Mouse (Mus musculus): ENCODE measurements around the gene Tbc1d30. TPM values are rescaled to one million over a fixed set of nuclear protein-coding genes. Genes with fewer than 3 reads are reported as not detected.

Tbc1d30 gene
- polyA plus RNA-seq, 1 experiment: not detected

DNA sequence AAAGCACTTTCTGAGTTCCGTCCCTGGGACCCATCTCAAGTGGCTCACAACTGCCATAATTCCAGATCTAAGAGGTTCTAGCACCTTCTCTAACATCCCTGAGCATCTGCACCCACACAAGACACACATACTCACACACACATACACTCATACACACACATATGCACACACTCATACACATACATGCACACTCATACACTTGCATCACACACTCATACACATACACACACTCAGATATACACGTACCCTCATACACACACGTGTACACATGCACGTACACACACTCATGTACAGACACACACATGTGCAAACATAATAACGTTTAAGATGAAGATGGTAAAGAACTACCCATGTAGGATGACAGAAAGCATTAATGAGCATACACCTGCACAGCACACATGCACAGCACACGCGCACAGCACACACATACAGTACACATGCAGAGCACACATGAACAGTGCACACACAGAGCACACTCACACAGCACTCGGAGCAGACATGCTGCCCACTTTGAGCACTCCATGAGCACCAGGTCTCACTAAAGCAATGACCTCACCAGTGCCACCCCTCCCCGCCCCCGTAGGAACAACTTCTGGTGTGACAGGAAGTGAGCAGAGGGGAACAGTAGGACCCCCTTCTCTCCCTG is 59.7 kb downstream of the Tbc1d30 start:
- H3K36me3 ChIP-seq (ENCODE audit: control insufficient read depth): no peaks in the 10 kb centered on the region
- H3K4me1 ChIP-seq (ENCODE audit: control insufficient read depth): no peaks in the 10 kb centered on the region
- peaks cover 3% of the 10 kb centered on the region for H3K9me3 ChIP-seq (ENCODE audit: control insufficient read depth, low read length)
- peaks cover 8% of the 10 kb centered on the region for H3K27me3 ChIP-seq (ENCODE audit: control insufficient read depth)
- no peak for TF ChIP-seq GATA1 (IDR thresholded peaks at IDR 0.05; ENCODE audit: low read length)
- no peak for TF ChIP-seq TAL1 (IDR thresholded peaks at IDR 0.05; ENCODE audit: low read length)
- H3K4me3 ChIP-seq (replicated peaks): no peak overlapping the region

DNA sequence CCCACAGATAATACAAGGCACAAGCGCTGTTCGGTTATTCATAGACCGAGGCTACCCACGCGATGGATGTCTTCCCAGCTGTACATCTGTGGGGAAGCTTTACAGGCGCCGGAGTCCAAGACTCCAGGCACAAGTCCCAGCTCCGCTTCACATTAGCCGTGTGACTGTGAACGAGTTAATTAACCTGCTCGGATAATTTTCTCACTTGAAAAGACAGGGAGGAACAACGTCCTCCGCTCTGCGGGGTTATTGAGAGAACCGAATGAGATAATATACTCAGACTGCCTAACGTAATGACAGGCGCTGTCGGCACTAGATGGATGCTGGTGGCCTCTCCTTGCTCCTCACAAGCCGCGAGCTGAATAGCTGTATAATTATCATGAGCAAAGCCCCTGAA is 60.4 kb downstream of the Tbc1d30 start:
- TF ChIP-seq GATA1 (IDR thresholded peaks at IDR 0.05; ENCODE audit: low read length): no peak
- no peak for TF ChIP-seq TAL1 (IDR thresholded peaks at IDR 0.05; ENCODE audit: low read length)

DNA sequence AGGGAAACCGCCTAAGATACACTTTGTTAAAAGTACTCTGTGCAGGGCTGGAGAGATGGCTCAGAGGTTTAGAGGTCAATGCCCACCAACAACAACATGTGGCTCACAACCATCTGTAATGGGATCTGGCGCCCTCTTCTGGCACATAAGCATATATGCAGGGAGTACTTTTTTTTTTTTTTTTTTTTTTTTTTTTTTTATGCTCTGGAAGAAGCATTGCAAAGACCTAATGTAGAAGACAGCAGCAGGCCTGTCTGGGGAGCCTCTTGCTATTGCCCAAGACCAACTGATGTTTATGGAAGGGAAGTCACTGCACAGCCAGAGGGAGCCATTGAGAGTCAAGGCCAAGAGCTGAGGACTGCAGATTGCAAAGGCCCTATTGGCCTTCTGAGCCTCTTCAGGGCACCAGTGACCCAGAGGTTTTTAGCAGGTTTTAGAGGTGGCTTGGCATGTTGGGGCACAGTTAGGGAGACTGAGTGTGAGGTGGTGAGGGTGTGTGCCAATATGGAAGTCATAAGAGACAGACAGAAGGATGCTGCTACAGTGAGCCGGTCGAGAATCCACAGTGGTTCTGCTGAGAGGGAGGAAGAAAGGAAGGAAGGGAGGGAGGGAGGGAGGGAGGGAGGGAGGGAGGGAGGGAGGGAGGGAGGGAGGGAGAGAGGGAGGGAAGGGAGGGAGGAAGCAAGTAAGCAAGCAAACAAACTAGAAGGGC is 61.0 kb downstream of the Tbc1d30 start:
- no peaks in the 10 kb centered on the region for H3K36me3 ChIP-seq (ENCODE audit: control insufficient read depth)
- H3K9me3 ChIP-seq (ENCODE audit: control insufficient read depth, low read length): peaks cover 3% of the 10 kb centered on the region
- H3K27me3 ChIP-seq (ENCODE audit: control insufficient read depth): peaks cover 8% of the 10 kb centered on the region
- H3K4me3 ChIP-seq (replicated peaks): no peak overlapping the region
- no peaks in the 10 kb centered on the region for H3K4me1 ChIP-seq (ENCODE audit: control insufficient read depth)
- TF ChIP-seq GATA1 (IDR thresholded peaks at IDR 0.05; ENCODE audit: low read length) (no peak), TAL1 (IDR thresholded peaks at IDR 0.05; ENCODE audit: low read length) (no peak)

More for the DNA sequence above, 60.4 kb downstream of the Tbc1d30 start:
- peaks cover 3% of the 10 kb centered on the region for H3K9me3 ChIP-seq (ENCODE audit: control insufficient read depth, low read length)
- H3K36me3 ChIP-seq (ENCODE audit: control insufficient read depth): no peaks in the 10 kb centered on the region
- no peak overlapping the region for H3K4me3 ChIP-seq (replicated peaks)
- H3K4me1 ChIP-seq (ENCODE audit: control insufficient read depth): no peaks in the 10 kb centered on the region
- peaks cover 8% of the 10 kb centered on the region for H3K27me3 ChIP-seq (ENCODE audit: control insufficient read depth)

DNA sequence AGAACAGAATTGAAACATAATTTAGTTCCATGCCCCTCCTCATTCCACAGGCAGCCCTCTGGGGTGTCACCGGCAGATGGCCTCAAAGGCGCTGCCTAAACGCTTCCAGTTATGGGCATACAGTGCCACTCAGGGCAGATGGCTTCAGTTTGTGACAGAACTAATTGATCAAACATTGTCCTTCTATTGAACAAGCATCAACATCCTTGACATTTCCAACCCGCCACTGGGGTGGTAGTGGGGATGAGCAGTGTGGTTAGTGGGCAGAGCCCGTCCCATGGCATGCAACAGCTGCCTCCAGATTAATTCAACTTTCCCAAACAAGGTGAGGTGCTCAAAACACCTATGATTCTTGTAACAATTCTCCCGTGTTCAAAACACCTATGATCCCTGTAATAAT is 68.2 kb downstream of the Tbc1d30 start:
- TF ChIP-seq TAL1 (IDR thresholded peaks at IDR 0.05; ENCODE audit: low read length) (no peak), GATA1 (IDR thresholded peaks at IDR 0.05; ENCODE audit: low read length) (no peak)
- Histone ChIP-seq H3K4me1 (ENCODE audit: control insufficient read depth) (no peaks in the 10 kb centered on the region), H3K36me3 (ENCODE audit: control insufficient read depth) (no peaks in the 10 kb centered on the region), H3K9me3 (ENCODE audit: control insufficient read depth, low read length) (no peaks in the 10 kb centered on the region), H3K27me3 (ENCODE audit: control insufficient read depth) (no peaks in the 10 kb centered on the region), H3K4me3 (replicated peaks) (no peak overlapping the region)

DNA sequence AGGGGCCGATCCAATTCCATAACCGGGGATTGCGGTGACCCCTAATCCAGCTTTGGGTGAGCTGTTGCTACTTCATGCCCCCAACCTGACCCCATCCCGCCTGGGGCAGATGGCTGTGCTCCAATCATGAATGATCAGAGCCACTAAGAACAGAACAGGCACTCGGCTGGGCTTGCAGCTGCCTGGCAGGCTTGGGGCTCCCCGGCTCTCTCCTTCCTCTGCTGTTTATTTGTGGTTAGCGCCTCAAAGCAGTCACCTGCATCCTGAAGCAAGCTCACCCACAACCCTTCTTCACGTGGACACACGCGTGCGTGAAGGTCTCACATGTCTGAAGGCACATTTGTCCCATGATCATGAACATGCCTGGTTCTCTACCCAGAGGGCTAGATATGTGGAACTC is 68.6 kb downstream of the Tbc1d30 start:
- Histone ChIP-seq H3K9me3 (ENCODE audit: control insufficient read depth, low read length) (no peaks in the 10 kb centered on the region), H3K36me3 (ENCODE audit: control insufficient read depth) (no peaks in the 10 kb centered on the region), H3K4me3 (replicated peaks) (no peak overlapping the region), H3K27me3 (ENCODE audit: control insufficient read depth) (no peaks in the 10 kb centered on the region), H3K4me1 (ENCODE audit: control insufficient read depth) (no peaks in the 10 kb centered on the region)
- no peak for TF ChIP-seq TAL1 (IDR thresholded peaks at IDR 0.05; ENCODE audit: low read length)
- no peak for TF ChIP-seq GATA1 (IDR thresholded peaks at IDR 0.05; ENCODE audit: low read length)

DNA sequence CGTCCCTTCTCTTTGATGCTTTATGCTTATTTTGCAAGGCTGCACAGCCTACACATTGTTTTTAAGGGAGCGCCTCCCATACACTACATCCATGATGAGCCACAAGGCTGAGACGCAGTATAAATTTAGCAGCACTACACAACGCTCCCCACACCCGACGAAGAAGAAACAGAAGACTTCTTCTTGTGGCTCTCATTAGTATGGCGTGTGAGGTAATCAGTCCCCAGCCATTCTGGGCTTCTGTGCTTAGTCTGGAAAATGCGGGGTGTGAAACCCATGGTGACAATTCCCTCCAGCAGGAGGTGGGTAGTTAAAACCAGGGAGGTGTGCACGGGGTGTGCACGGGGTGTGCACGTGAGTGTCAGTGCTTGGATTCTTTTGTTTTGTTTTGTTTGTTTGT is 70.1 kb downstream of the Tbc1d30 start:
- Histone ChIP-seq H3K9me3 (ENCODE audit: control insufficient read depth, low read length) (no peaks in the 10 kb centered on the region), H3K36me3 (ENCODE audit: control insufficient read depth) (no peaks in the 10 kb centered on the region), H3K4me3 (replicated peaks) (no peak overlapping the region), H3K4me1 (ENCODE audit: control insufficient read depth) (no peaks in the 10 kb centered on the region), H3K27me3 (ENCODE audit: control insufficient read depth) (no peaks in the 10 kb centered on the region)
- TF ChIP-seq TAL1 (IDR thresholded peaks at IDR 0.05; ENCODE audit: low read length) (no peak), GATA1 (IDR thresholded peaks at IDR 0.05; ENCODE audit: low read length) (no peak)

DNA sequence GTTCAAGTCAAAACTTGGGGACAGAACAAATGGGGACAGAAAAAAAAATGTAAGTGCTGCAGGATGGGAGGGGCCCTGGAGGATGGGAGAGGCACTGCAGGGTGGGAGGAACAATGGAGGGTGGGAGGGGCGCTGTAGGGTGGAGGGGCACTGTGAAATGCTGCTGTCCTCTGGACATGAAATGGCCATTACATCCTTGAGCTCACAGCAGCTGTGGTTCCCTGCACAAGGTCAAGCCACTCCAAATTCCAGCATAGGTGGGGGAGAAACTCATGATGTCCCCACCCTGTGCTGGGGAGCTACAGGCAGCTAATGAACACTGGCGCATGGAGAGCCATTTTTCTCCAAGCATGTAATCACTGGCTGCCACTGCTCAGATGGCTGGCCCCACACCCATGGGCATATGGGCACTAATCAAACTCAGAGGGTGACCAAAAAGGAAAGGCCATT is 74.0 kb downstream of the Tbc1d30 start:
- H3K4me3 ChIP-seq (replicated peaks): no peak overlapping the region
- no peaks in the 10 kb centered on the region; the same call in 1 of the 2 replicates for H3K9me3 ChIP-seq (ENCODE audit: control insufficient read depth, low read length)
- H3K36me3 ChIP-seq (ENCODE audit: control insufficient read depth): no peaks in the 10 kb centered on the region
- H3K4me1 ChIP-seq (ENCODE audit: control insufficient read depth): no peaks in the 10 kb centered on the region
- H3K27me3 ChIP-seq (ENCODE audit: control insufficient read depth): no peaks in the 10 kb centered on the region
- no peak for TF ChIP-seq GATA1 (IDR thresholded peaks at IDR 0.05; ENCODE audit: low read length)
- TF ChIP-seq TAL1 (IDR thresholded peaks at IDR 0.05; ENCODE audit: low read length): no peak

DNA sequence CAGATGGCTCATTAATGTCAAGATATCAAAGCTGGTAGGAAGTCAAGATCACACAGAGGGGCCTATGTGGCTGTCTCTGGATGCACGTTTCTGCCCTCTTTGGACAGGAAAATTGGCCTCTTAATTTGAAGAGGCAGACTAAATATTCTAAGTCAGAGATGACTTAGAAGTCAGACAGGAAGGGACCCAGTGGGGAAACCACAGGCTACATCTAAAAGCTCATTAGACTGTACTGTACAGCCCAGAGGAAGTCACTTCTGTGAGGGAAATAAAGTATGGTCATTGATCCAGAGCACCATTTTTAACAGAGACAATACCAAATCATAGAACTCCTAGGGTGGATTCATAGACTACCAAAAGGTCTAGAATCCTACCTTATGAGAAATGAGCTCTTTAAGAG is 76.1 kb downstream of the Tbc1d30 start:
- no peak overlapping the region for H3K4me3 ChIP-seq (replicated peaks)
- no peaks in the 10 kb centered on the region for H3K27me3 ChIP-seq (ENCODE audit: control insufficient read depth)
- peaks cover 2% of the 10 kb centered on the region; the same call in 1 of the 2 replicates for H3K9me3 ChIP-seq (ENCODE audit: control insufficient read depth, low read length)
- TF ChIP-seq GATA1 (IDR thresholded peaks at IDR 0.05; ENCODE audit: low read length) (no peak), TAL1 (IDR thresholded peaks at IDR 0.05; ENCODE audit: low read length) (no peak)
- no peaks in the 10 kb centered on the region for H3K4me1 ChIP-seq (ENCODE audit: control insufficient read depth)
- no peaks in the 10 kb centered on the region for H3K36me3 ChIP-seq (ENCODE audit: control insufficient read depth)

DNA sequence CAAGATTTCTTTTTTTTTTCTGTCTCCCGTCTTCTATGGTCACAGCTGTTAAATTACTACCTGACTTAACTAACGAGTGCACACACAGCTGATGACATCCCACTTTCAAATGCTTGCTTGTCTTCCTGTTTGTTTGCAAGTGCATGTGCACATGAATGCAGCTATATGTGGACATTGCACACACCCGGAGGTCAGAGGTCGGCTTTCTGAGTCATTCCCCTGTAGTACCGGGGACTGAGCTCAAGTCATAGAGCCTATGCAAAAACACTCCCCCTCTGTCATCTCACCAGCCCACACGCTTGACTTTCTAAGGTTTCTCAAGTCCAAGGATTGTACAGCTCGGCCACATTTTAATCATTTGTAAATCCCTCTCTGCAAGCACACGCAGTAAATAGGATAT is 80.1 kb downstream of the Tbc1d30 start:
- Histone ChIP-seq H3K36me3 (ENCODE audit: control insufficient read depth) (no peaks in the 10 kb centered on the region), H3K9me3 (ENCODE audit: control insufficient read depth, low read length) (peaks cover 2% of the 10 kb centered on the region; the same call in 1 of the 2 replicates), H3K27me3 (ENCODE audit: control insufficient read depth) (no peaks in the 10 kb centered on the region), H3K4me1 (ENCODE audit: control insufficient read depth) (no peaks in the 10 kb centered on the region), H3K4me3 (replicated peaks) (no peak overlapping the region)
- TF ChIP-seq GATA1 (IDR thresholded peaks at IDR 0.05; ENCODE audit: low read length) (no peak), TAL1 (IDR thresholded peaks at IDR 0.05; ENCODE audit: low read length) (no peak)
